Comparison of ENCODE assay signal across 12 mouse cellular contexts in genomic region chr13:44153784-44154183, GRCm38 (mm10).
DNase-seq lines count a peak whose midpoint lies in the region; ATAC-seq and TF ChIP-seq lines count a peak whose summit lies in the region.
"Had no signal": no experiment of that assay in that cellular context is flagged by ENCODE, and none has a peak within 500 bp of the region (broad histone marks: within the 10 kb centered on the region; RNA-seq: fewer than 3 reads in every experiment).

No protein-coding gene starts in this region.

- no peak for DNase-seq in heart, postnatal 0 days (ENCODE audit: low spot score)
- DNase-seq in heart, postnatal 4 days = no peak
- no peak for DNase-seq in G1E (ENCODE audit: low spot score)
- DNase-seq in splenic B cell, adult 2 months (ENCODE audit: low read depth, low spot score) = peak; percentile 28
- no peak for DNase-seq in forebrain, embryonic 11.5 days (ENCODE audit: low spot score)
- DNase-seq: adrenal gland, postnatal 36 days; cerebellum, adult 11 months; lung, postnatal 36 days had no signal

- no peak for TF ChIP-seq EP300 in heart, postnatal 0 days (IDR thresholded peaks at IDR 0.05; ENCODE audit: low read depth)

- 0 out of 2 replicates have a peak, but pooled peaks have one; percentile 17 for TF ChIP-seq CTCF in heart, postnatal 0 days (IDR thresholded peaks at IDR 0.05; ENCODE audit: low read depth)
- 0 out of 2 replicates have a peak, but pooled peaks have one; percentile 9 for TF ChIP-seq CTCF in G1E (IDR thresholded peaks at IDR 0.05; ENCODE audit: low read depth, low read length)

- no peak overlapping the region for H3K4me2 ChIP-seq in heart, postnatal 0 days (ENCODE audit: low read depth, low read length)
- no peak overlapping the region for H3K4me2 ChIP-seq in forebrain, embryonic 11.5 days (ENCODE audit: low read depth, low read length, severe bottlenecking)
- H3K4me2 ChIP-seq: embryonic facial prominence, embryonic 15.5 days; forebrain, embryonic 15.5 days had no signal

- H3K9ac ChIP-seq in heart, postnatal 0 days (replicated peaks; ENCODE audit: low read depth, low read length) = no peak overlapping the region
- H3K9ac ChIP-seq in forebrain, embryonic 11.5 days (ENCODE audit: low read length) = no peak overlapping the region
- H3K9ac ChIP-seq: embryonic facial prominence, embryonic 15.5 days; forebrain, embryonic 15.5 days had no signal

- 0 out of 2 replicates have a peak, but pooled peaks cover 5% of the 10 kb centered on the region for H3K4me1 ChIP-seq in heart, postnatal 0 days (ENCODE audit: control insufficient read depth, insufficient read depth)
- H3K4me1 ChIP-seq in megakaryocyte, embryonic 14.5 days = peaks cover 13% of the 10 kb centered on the region
- H3K4me1 ChIP-seq in G1E (ENCODE audit: insufficient read depth, low read depth, low read length) = no peaks in the 10 kb centered on the region
- H3K4me1 ChIP-seq in forebrain, embryonic 11.5 days (replicated peaks; ENCODE audit: control insufficient read depth, insufficient read depth, low read length) = no peaks in the 10 kb centered on the region
- H3K4me1 ChIP-seq: embryonic facial prominence, embryonic 15.5 days; forebrain, embryonic 15.5 days had no signal

- no peaks in the 10 kb centered on the region for H3K36me3 ChIP-seq in heart, postnatal 0 days (replicated peaks; ENCODE audit: control insufficient read depth, insufficient read depth, low read length)
- peaks cover 6% of the 10 kb centered on the region for H3K36me3 ChIP-seq in megakaryocyte, embryonic 14.5 days (replicated peaks; ENCODE audit: low read length)
- no peaks in the 10 kb centered on the region for H3K36me3 ChIP-seq in G1E (replicated peaks)
- no peaks in the 10 kb centered on the region for H3K36me3 ChIP-seq in splenic B cell, adult 2 months (ENCODE audit: control insufficient read depth, insufficient read depth, low read length, poor library complexity, severe bottlenecking)
- H3K36me3 ChIP-seq in forebrain, embryonic 11.5 days (ENCODE audit: control insufficient read depth, insufficient read depth, low read length) = no peaks in the 10 kb centered on the region
- H3K36me3 ChIP-seq: embryonic facial prominence, embryonic 15.5 days; forebrain, embryonic 15.5 days had no signal

- WGBS in heart, postnatal 0 days = 89% methylated on average over 5 of the region's 5 CpGs
- 93% methylated on average over 5 of the region's 5 CpGs for WGBS in forebrain, embryonic 11.5 days

- H3K27ac ChIP-seq in heart, postnatal 0 days (ENCODE audit: low read depth) = no peak overlapping the region
- no peak overlapping the region for H3K27ac ChIP-seq in forebrain, embryonic 11.5 days (ENCODE audit: low read depth, low read length)
- H3K27ac ChIP-seq: embryonic facial prominence, embryonic 15.5 days; forebrain, embryonic 15.5 days had no signal

- H3K9me3 ChIP-seq in heart, postnatal 0 days (replicated peaks; ENCODE audit: control insufficient read depth, low read length) = no peaks in the 10 kb centered on the region
- H3K9me3 ChIP-seq in megakaryocyte, embryonic 14.5 days = peaks cover 12% of the 10 kb centered on the region
- peaks cover 7% of the 10 kb centered on the region for H3K9me3 ChIP-seq in G1E (replicated peaks)
- H3K9me3 ChIP-seq in forebrain, embryonic 11.5 days (ENCODE audit: control insufficient read depth, low read length) = peaks cover 6% of the 10 kb centered on the region; the same call in 1 of the 2 replicates
- H3K9me3 ChIP-seq: embryonic facial prominence, embryonic 15.5 days; forebrain, embryonic 15.5 days had no signal

- H3K27me3 ChIP-seq in heart, postnatal 0 days (ENCODE audit: control insufficient read depth, insufficient read depth, low read length) = no peaks in the 10 kb centered on the region
- H3K27me3 ChIP-seq in megakaryocyte, embryonic 14.5 days (replicated peaks) = peaks cover 10% of the 10 kb centered on the region
- H3K27me3 ChIP-seq in G1E (ENCODE audit: insufficient read depth, low read length) = no peaks in the 10 kb centered on the region
- no peaks in the 10 kb centered on the region for H3K27me3 ChIP-seq in splenic B cell, adult 2 months (ENCODE audit: control insufficient read depth, insufficient read depth, low read length, poor library complexity, severe bottlenecking)
- no peaks in the 10 kb centered on the region for H3K27me3 ChIP-seq in forebrain, embryonic 11.5 days (ENCODE audit: control insufficient read depth, insufficient read depth, low read length)
- H3K27me3 ChIP-seq: embryonic facial prominence, embryonic 15.5 days; forebrain, embryonic 15.5 days had no signal

- no peak overlapping the region for H3K4me3 ChIP-seq in heart, postnatal 0 days (ENCODE audit: low read depth, low read length)
- peak overlapping the region; percentile 8 for H3K4me3 ChIP-seq in megakaryocyte, embryonic 14.5 days (replicated peaks)
- no peak overlapping the region for H3K4me3 ChIP-seq in G1E (ENCODE audit: low read depth, low read length)
- no peak overlapping the region for H3K4me3 ChIP-seq in forebrain, embryonic 11.5 days (ENCODE audit: low read depth, low read length)
- H3K4me3 ChIP-seq: embryonic facial prominence, embryonic 15.5 days; forebrain, embryonic 15.5 days had no signal

- no peak for ATAC-seq in heart, postnatal 0 days (ENCODE audit: insufficient read depth, low read depth)
- ATAC-seq in megakaryocyte, adult 5-6 weeks (ENCODE audit: poor library complexity, severe bottlenecking) = no peak
- no peak for ATAC-seq in G1E (ENCODE audit: extremely low read depth, insufficient number of reproducible peaks, low FRiP score, poor library complexity, severe bottlenecking)
- no peak for ATAC-seq in forebrain, embryonic 11.5 days (replicated peaks; ENCODE audit: low FRiP score)
- ATAC-seq: forebrain, embryonic 15.5 days had no signal
